19 mouse cellular contexts compared by ENCODE assay signal in the genomic region with DNA sequence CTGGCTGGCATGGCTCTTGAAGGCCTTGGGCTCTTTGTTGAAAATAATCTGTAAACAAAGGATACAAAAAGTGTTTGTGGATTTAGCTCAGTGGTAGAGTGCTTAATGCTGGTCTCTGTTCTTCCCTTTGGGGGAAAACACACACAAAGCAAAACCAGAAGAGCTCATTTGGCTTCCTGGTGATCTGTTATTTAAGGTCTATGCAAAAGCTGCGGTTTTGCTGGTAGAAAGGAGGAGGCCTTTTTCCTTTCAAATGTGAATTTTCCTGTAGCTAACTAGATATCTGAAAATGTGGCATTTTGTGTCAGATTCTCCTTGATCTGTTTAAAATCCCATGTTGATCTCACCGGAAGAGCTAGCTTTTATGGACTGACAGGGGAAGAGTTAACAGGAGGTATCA.
DNase-seq lines count a peak whose midpoint lies in the region; TF ChIP-seq lines count a peak whose summit lies in the region.
"Had no signal": no experiment of that assay in that cellular context is flagged by ENCODE, and none has a peak within 500 bp of the region (broad histone marks: within the 10 kb centered on the region; RNA-seq: fewer than 3 reads in every experiment).

No protein-coding gene starts in this region.

- H3K9ac ChIP-seq in CH12.LX (ENCODE audit: insufficient read depth, low read depth): no peak overlapping the region; the same call in 1 of the 2 replicates
- H3K9ac ChIP-seq: heart, embryonic 12.5 days; hindbrain, embryonic 14.5 days had no signal

- no peak for TF ChIP-seq RAD21 in CH12.LX (IDR thresholded peaks at IDR 0.05; ENCODE audit: low read depth, low read length)

- H3K36me3 ChIP-seq in spleen, adult 2 months (ENCODE audit: control insufficient read depth, insufficient read depth, low read length): no peaks in the 10 kb centered on the region
- H3K36me3 ChIP-seq in CH12.LX (replicated peaks in 1 of 2; ENCODE audit: control insufficient read depth in 1 of 2, insufficient read depth in 1 of 2, low read length in 1 of 2): peaks cover 2 to 6% of the 10 kb centered on the region in 2 experiments
- H3K36me3 ChIP-seq: embryonic facial prominence, embryonic 10.5 days; heart, embryonic 12.5 days; hindbrain, embryonic 10.5 days had no signal

- H3K4me2 ChIP-seq in CH12.LX (ENCODE audit: insufficient read depth, low read depth, poor library complexity, severe bottlenecking): peak overlapping the region; percentile 89
- H3K4me2 ChIP-seq: heart, embryonic 12.5 days; hindbrain, embryonic 14.5 days had no signal

- TF ChIP-seq POLR2A in spleen, adult 2 months (IDR thresholded peaks at IDR 0.05; ENCODE audit: low read depth, low read length): no peak
- TF ChIP-seq POLR2A in CH12.LX (IDR thresholded peaks at IDR 0.05; ENCODE audit: low read depth, low read length): no peak

- dilution Hi-C loops in CH12.LX (cut with MboI; ENCODE audit: extremely low pct_ligation_motif_present, extremely low pct_unique_long_range_greater_than_20kb, low sequenced_read_pairs): no loop called here

- no peaks in the 10 kb centered on the region for H3K9me3 ChIP-seq in CH12.LX (replicated peaks; ENCODE audit: low read length)
- H3K9me3 ChIP-seq: embryonic facial prominence, embryonic 10.5 days; heart, embryonic 12.5 days; hindbrain, embryonic 10.5 days had no signal

- peaks cover 18% of the 10 kb centered on the region; the same call in 1 of the 2 replicates for H3K4me1 ChIP-seq in spleen, adult 2 months (ENCODE audit: control insufficient read depth, insufficient read depth, insufficient read length)
- H3K4me1 ChIP-seq in CH12.LX (ENCODE audit: control insufficient read depth in 1 of 2, insufficient read depth in 2 of 2): peaks cover 19 to 82% of the 10 kb centered on the region in 2 experiments; a peak in 3 of 4 replicates
- H3K4me1 ChIP-seq: heart, embryonic 12.5 days had no signal

- in situ Hi-C loops in CH12.LX (cut with MboI; ENCODE audit: low pct_ligation_motif_present, low pct_unique_long_range_greater_than_20kb, low sequenced_read_pairs): loop anchor here (25.0 kb wide), 1 partner anchor 132 kb away; the partner anchor contains the start of gene Sh3kbp1

- peak in 1 of 2 experiments; percentile 11 for DNase-seq in spleen, adult 2 months (ENCODE audit: low read depth in 1 of 2, low spot score in 2 of 2)
- no peak for DNase-seq in spleen, adult 12 weeks (ENCODE audit: low spot score)
- DNase-seq in A20 (ENCODE audit: low read depth, low spot score) (peak; percentile 34), CH12.LX (ENCODE audit: extremely low read depth) (peak; percentile 63)
- DNase-seq in induced T-regulatory cell, adult 2 months (ENCODE audit: low read depth): peak; percentile 58
- no peak for DNase-seq in retina, postnatal 1 day
- DNase-seq in left cerebral cortex, adult 18-20 months (ENCODE audit: low spot score in 2 of 2): no peak
- no peak for DNase-seq in urinary bladder, postnatal 36 days (ENCODE audit: low spot score in 2 of 2)
- DNase-seq: adrenal gland, adult 2 months; adrenal gland, postnatal 25 days; cerebellum, adult 11 months; cerebellum, adult 8-10 months; cerebellum, postnatal 25 days; gastrocnemius, adult 2 months; gastrocnemius, postnatal 25 days had no signal

- H3K79me2 ChIP-seq in CH12.LX (replicated peaks; ENCODE audit: control insufficient read depth, extremely low read depth, insufficient read depth, poor library complexity, severe bottlenecking): peaks cover 5% of the 10 kb centered on the region

- TF ChIP-seq EP300 in CH12.LX (IDR thresholded peaks at IDR 0.05; ENCODE audit: low read length): peak; percentile 83

- no peaks in the 10 kb centered on the region for H3K27me3 ChIP-seq in spleen, adult 2 months (ENCODE audit: control insufficient read depth, insufficient read depth, low read length)
- no peaks in the 10 kb centered on the region for H3K27me3 ChIP-seq in CH12.LX (replicated peaks)
- H3K27me3 ChIP-seq: heart, embryonic 12.5 days had no signal

- no peak for TF ChIP-seq CTCF in spleen, adult 2 months (IDR thresholded peaks at IDR 0.05; ENCODE audit: extremely low read depth, insufficient read depth, insufficient read length, insufficient replicate concordance)
- no peak for TF ChIP-seq CTCF in CH12.LX (conservative IDR thresholded peaks at IDR 0.05 in 1 of 2, IDR thresholded peaks at IDR 0.05 in 1 of 2; ENCODE audit: low read depth in 2 of 2, low read length in 2 of 2)

- peak overlapping the region; percentile 83 for H3K27ac ChIP-seq in spleen, adult 2 months (ENCODE audit: insufficient read depth, low read length)
- H3K27ac ChIP-seq in CH12.LX (ENCODE audit: insufficient read depth, low read depth): peak overlapping the region; percentile 88
- H3K27ac ChIP-seq: embryonic facial prominence, embryonic 10.5 days; gastrocnemius, adult 2 months; hindbrain, embryonic 10.5 days; hindbrain, embryonic 14.5 days had no signal

- peak overlapping the region; percentile 51 for H3K4me3 ChIP-seq in spleen, adult 2 months (ENCODE audit: extremely low read depth, insufficient read depth, insufficient read length)
- H3K4me3 ChIP-seq in CH12.LX (replicated peaks in 1 of 3; ENCODE audit: low read depth in 2 of 3, low read length in 2 of 3, poor library complexity in 1 of 3): no peak overlapping the region
- H3K4me3 ChIP-seq: embryonic facial prominence, embryonic 10.5 days; gastrocnemius, adult 2 months; heart, embryonic 12.5 days; hindbrain, embryonic 10.5 days had no signal

- WGBS in spleen, adult 2 months: 43% methylated on average over 2 of the region's 2 CpGs

TF ChIP-seq in CH12.LX, 34 proteins besides CTCF, POLR2A, EP300 and RAD21:
- TF ChIP-seq ETS1 (conservative IDR thresholded peaks at IDR 0.05; ENCODE audit: low read depth, low read length) (peak; percentile 56), KAT2A (IDR thresholded peaks at IDR 0.05; ENCODE audit: insufficient replicate concordance, low read length) (no peak), SIN3A (IDR thresholded peaks at IDR 0.05; ENCODE audit: low read length) (peak; percentile 75; the same call in 1 of the 2 replicates), ZC3H11A (IDR thresholded peaks at IDR 0.05; ENCODE audit: low read depth, low read length) (no peak), USF1 (IDR thresholded peaks at IDR 0.05; ENCODE audit: low read depth, low read length) (no peak), TCF12 (IDR thresholded peaks at IDR 0.05; ENCODE audit: low read depth, low read length) (0 out of 2 replicates have a peak, but pooled peaks have one; percentile 38), CHD2 (IDR thresholded peaks at IDR 0.05; ENCODE audit: low read length) (no peak; the same call in 1 of the 2 replicates), MAZ (IDR thresholded peaks at IDR 0.05; ENCODE audit: low read depth, low read length) (no peak), ZNF384 (IDR thresholded peaks at IDR 0.05; ENCODE audit: low read depth, low read length) (no peak), POLR2AphosphoS2 (IDR thresholded peaks at IDR 0.05; ENCODE audit: low read depth, low read length) (no peak), CHD1 (IDR thresholded peaks at IDR 0.05; ENCODE audit: low read depth, low read length) (no peak), TBP (conservative IDR thresholded peaks at IDR 0.05; ENCODE audit: low read depth, low read length) (no peak), ZKSCAN1 (IDR thresholded peaks at IDR 0.05; ENCODE audit: borderline replicate concordance, low read depth, low read length) (no peak), PAX5 (IDR thresholded peaks at IDR 0.05; ENCODE audit: low read length) (no peak), ELF1 (IDR thresholded peaks at IDR 0.05; ENCODE audit: low read depth, low read length) (0 out of 2 replicates have a peak, but pooled peaks have one; percentile 20), MYC (IDR thresholded peaks at IDR 0.05; ENCODE audit: low read depth, low read length) (no peak; the same call in 1 of the 2 replicates), E2F4 (IDR thresholded peaks at IDR 0.05; ENCODE audit: insufficient replicate concordance, low read depth, low read length) (no peak), ZMIZ1 (IDR thresholded peaks at IDR 0.05; ENCODE audit: low read depth, low read length) (no peak), JUN (IDR thresholded peaks at IDR 0.05; ENCODE audit: insufficient read depth, low read depth, low read length) (no peak), GABPA (IDR thresholded peaks at IDR 0.05; ENCODE audit: insufficient replicate concordance, low read depth, low read length) (no peak), RCOR1 (conservative IDR thresholded peaks at IDR 0.05; ENCODE audit: low read depth, low read length) (peak; percentile 50; the same call in 1 of the 2 replicates), SMC3 (IDR thresholded peaks at IDR 0.05; ENCODE audit: low read depth, low read length) (no peak), MXI1 (IDR thresholded peaks at IDR 0.05; ENCODE audit: low read depth, low read length) (no peak), NELFE (IDR thresholded peaks at IDR 0.05; ENCODE audit: low read depth, low read length) (no peak), IRF4 (IDR thresholded peaks at IDR 0.05; ENCODE audit: low read depth, low read length) (peak; percentile 75), HCFC1 (IDR thresholded peaks at IDR 0.05; ENCODE audit: low read depth, low read length) (no peak), UBTF (IDR thresholded peaks at IDR 0.05; ENCODE audit: low read depth, low read length) (no peak), JUND (conservative IDR thresholded peaks at IDR 0.05; ENCODE audit: low read depth, low read length) (no peak; the same call in 1 of the 2 replicates), MAX (IDR thresholded peaks at IDR 0.05; ENCODE audit: low read length) (no peak), NRF1 (IDR thresholded peaks at IDR 0.05; ENCODE audit: low read depth, low read length) (no peak), BHLHE40 (IDR thresholded peaks at IDR 0.05; ENCODE audit: low read depth, low read length) (peak; percentile 61), MEF2A (IDR thresholded peaks at IDR 0.05; ENCODE audit: borderline replicate concordance, low read depth, low read length) (peak; percentile 82; the same call in 1 of the 2 replicates), MAFK (IDR thresholded peaks at IDR 0.05; ENCODE audit: insufficient replicate concordance, low read length) (0 out of 2 replicates have a peak, but pooled peaks have one; percentile 56), USF2 (conservative IDR thresholded peaks at IDR 0.05; ENCODE audit: low read depth, low read length) (no peak)
TF ChIP-seq in CH12.LX: peak in this region for 9.

Comparison
In these comparisons a context has a peak if more than half of its experiments do, and no peak if none do; other contexts are left out.
1. DNase-seq: peak in A20 (single experiment), CH12.LX (single experiment) and induced T-regulatory cell, adult 2 months (single experiment); none in spleen, adult 12 weeks (single experiment), retina, postnatal 1 day (single experiment), left cerebral cortex, adult 18-20 months (0 of 2) and urinary bladder, postnatal 36 days (0 of 2).